Mouse (Mus musculus): ENCODE results near the gene Cylc1. TPM values are rescaled to one million over a fixed set of nuclear protein-coding genes. Genes with fewer than 3 reads are reported as not detected.

The Cylc1 gene
- polyA plus RNA-seq (2012; rRNA removed), result not detected in 2 replicates
- polyA plus RNA-seq (2014; fragmentation: Nextera tagmentation; extraction: Ambion mirVana), result not detected in 2 replicates

DNA sequence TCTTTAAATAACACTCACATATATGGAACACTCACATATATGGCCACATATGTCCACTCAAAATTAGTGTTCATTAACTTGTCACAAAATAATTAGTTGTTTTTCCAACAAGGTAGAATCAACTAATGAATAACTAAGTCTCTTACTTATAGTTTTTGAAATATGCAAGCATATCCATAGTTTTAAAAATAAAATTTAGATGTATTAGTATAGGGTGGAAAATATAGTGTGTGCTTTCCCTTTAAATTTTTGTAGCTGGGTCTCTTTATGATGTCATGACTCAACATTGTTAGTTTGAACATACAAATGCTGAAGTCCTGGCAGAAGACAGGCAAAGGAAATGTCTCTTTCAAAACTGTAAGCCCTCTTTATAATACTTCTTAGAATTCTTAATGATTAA, at the start of gene Cylc1:
Gene Cylc1 (plus strand): TSS at position 301 of the 400 bp plus-strand sequence.
- no peak for ATAC-seq (ENCODE audit: insufficient read depth)
- no peak for DNase-seq (ENCODE audit: low read depth in 3 of 3, low spot score in 3 of 3)
- H3K27me3 ChIP-seq (ENCODE audit: control insufficient read depth, insufficient read depth, low read length), result no peaks in the 10 kb centered on the region
- no peak within 1 kb of the TSS for H3K27ac ChIP-seq
- no peaks in the 10 kb centered on the region for H3K4me1 ChIP-seq (replicated peaks; ENCODE audit: control insufficient read depth in 2 of 2, insufficient read depth in 2 of 2, low read length in 1 of 2)
- H3K4me2 ChIP-seq (ENCODE audit: low read depth), result no peak within 1 kb of the TSS
- no peaks in the 10 kb centered on the region for H3K9me3 ChIP-seq (ENCODE audit: control insufficient read depth, low read length)
- no peak within 1 kb of the TSS for H3K9ac ChIP-seq (replicated peaks)
- TF ChIP-seq CTCF (IDR thresholded peaks at IDR 0.05; ENCODE audit: low read depth), result no peak
- no peak for TF ChIP-seq EP300 (IDR thresholded peaks at IDR 0.05; ENCODE audit: low read depth)
- no peak within 1 kb of the TSS for H3K4me3 ChIP-seq (ENCODE audit: insufficient read depth in 1 of 2, low read depth in 2 of 2, low read length in 2 of 2)
- no peaks in the 10 kb centered on the region for H3K36me3 ChIP-seq (replicated peaks; ENCODE audit: control insufficient read depth, insufficient read depth, low read depth)

DNA sequence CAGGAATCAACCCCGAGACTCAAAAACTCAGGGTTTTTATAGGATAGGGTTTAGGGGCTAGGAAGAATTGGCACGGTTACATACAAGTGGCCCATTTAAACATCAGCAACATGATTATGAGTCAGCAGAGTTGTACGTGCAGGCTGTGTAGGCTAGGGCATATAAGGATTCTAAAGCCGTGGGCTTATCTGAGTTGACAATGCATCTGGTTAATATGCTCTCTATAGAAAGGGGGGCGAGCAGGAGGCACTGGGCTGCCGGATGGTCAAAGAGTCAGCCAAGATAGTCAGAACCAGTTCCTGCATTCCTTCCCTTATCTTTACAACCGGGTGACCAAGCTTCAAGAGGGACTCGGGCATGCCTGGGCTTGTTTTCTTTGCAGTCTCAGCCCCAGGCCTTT, 31.5 kb upstream of the Cylc1 start:
- ATAC-seq (ENCODE audit: insufficient read depth) (peak; percentile 56; the same call in 1 of the 2 replicates), DNase-seq (ENCODE audit: low read depth in 3 of 3, low spot score in 3 of 3) (no peak)
- no peaks in the 10 kb centered on the region for H3K4me1 ChIP-seq (replicated peaks; ENCODE audit: control insufficient read depth in 2 of 2, insufficient read depth in 2 of 2, low read length in 1 of 2)
- no peaks in the 10 kb centered on the region for H3K36me3 ChIP-seq (replicated peaks; ENCODE audit: control insufficient read depth, insufficient read depth, low read depth)
- no peak overlapping the region for H3K27ac ChIP-seq
- TF ChIP-seq EP300 (IDR thresholded peaks at IDR 0.05; ENCODE audit: low read depth), result no peak
- TF ChIP-seq CTCF (IDR thresholded peaks at IDR 0.05; ENCODE audit: low read depth), result no peak
- H3K4me2 ChIP-seq (ENCODE audit: low read depth), result no peak overlapping the region
- H3K27me3 ChIP-seq (ENCODE audit: control insufficient read depth, insufficient read depth, low read length), result no peaks in the 10 kb centered on the region
- H3K9ac ChIP-seq (replicated peaks), result no peak overlapping the region
- 42% methylated on average over 8 of the region's 8 CpGs for WGBS (ENCODE audit: insufficient replicate concordance)
- no peak overlapping the region for H3K4me3 ChIP-seq (ENCODE audit: insufficient read depth in 1 of 2, low read depth in 2 of 2, low read length in 2 of 2)
- no peaks in the 10 kb centered on the region for H3K9me3 ChIP-seq (ENCODE audit: control insufficient read depth, low read length)

GRCm38 (mm10) chrX:111168040-111168439, 57.8 kb downstream of the Cylc1 start, which contains the start of gene Gm10112:
TSS of gene Gm10112 (plus strand) at chrX:111168340.
- Histone ChIP-seq H3K9me3 (ENCODE audit: control insufficient read depth, low read length) (no peaks in the 10 kb centered on the region), H3K9ac (replicated peaks) (no peak within 1 kb of the TSS), H3K4me1 (replicated peaks; ENCODE audit: control insufficient read depth in 2 of 2, insufficient read depth in 2 of 2, low read length in 1 of 2) (no peaks in the 10 kb centered on the region), H3K27me3 (ENCODE audit: control insufficient read depth, insufficient read depth, low read length) (no peaks in the 10 kb centered on the region), H3K4me2 (ENCODE audit: low read depth) (no peak within 1 kb of the TSS), H3K4me3 (ENCODE audit: insufficient read depth in 1 of 2, low read depth in 2 of 2, low read length in 2 of 2) (no peak within 1 kb of the TSS), H3K27ac (no peak within 1 kb of the TSS), H3K36me3 (replicated peaks; ENCODE audit: control insufficient read depth, insufficient read depth, low read depth) (no peaks in the 10 kb centered on the region)
- 62% methylated on average over 3 of the region's 3 CpGs for WGBS (ENCODE audit: insufficient replicate concordance)
- DNase-seq (ENCODE audit: low read depth in 3 of 3, low spot score in 3 of 3), result no peak
- no peak for TF ChIP-seq CTCF (IDR thresholded peaks at IDR 0.05; ENCODE audit: low read depth)
- TF ChIP-seq EP300 (IDR thresholded peaks at IDR 0.05; ENCODE audit: low read depth), result no peak
- no peak for ATAC-seq (ENCODE audit: insufficient read depth)

Other genes with a start within 250 kb of the Cylc1 start
- not detected in 2 replicates for gene Gm10112, start 57.9 kb downstream of the Cylc1 start, polyA plus RNA-seq (2012; rRNA removed)
- gene Gm10112, start 57.9 kb downstream of the Cylc1 start, polyA plus RNA-seq (2014; fragmentation: Nextera tagmentation; extraction: Ambion mirVana), result not detected in 2 replicates